Mouse (Mus musculus) testis, postnatal 14 days (tissue): ENCODE results near the gene Usp29.
"Not testable (repeated sequence)": the region's sequence is repeated elsewhere in the genome, so short reads cannot be mapped to it uniquely, and the experiment has no call there.

Experiments used
- DNase-seq: peaks from one replicate; pipeline ENCODE4 v3.0.0; 2021; ENCODE audit warnings: low spot score

The Usp29 gene

DNA sequence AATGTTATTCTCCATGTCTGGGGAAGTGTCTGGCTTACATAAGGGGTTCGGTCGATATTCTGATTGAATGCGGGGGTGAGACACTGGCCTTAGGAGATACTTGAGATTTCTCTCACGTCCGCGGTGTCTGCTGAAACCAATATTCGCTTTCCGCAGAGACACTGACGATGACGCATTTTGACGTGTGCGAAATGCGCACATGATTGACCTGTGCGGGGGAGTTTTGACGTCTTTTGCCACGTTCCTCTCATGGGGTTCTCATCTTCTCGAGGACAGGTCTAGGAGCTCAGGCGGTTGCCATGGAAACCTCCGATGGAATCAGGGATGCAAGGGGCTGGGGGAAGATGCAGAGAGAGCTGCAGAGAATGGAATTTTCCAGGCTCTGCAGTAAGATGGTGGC, 144.1 kb downstream of the Usp29 start:
- DNase-seq = peak; percentile 6

DNA sequence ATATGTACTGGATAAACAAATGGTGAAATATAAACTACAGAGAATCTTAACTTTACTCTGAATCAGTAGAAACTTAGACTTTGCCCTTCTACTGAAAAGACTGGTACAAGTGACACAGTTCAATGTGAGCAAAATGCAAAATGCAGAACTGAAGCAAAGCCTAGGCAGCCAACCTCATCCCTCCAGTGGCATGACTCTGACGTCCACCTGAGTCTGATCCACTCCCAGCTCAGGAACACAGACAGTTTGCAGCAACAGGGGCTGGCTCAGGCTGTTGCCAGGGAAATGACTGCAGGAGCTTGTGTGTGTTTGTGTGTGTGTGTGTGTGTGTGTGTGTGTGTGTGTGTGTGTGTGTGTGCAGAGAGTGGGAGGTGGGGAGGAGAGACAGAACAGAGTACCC, 147.8 kb downstream of the Usp29 start:
- DNase-seq = no peak

DNA sequence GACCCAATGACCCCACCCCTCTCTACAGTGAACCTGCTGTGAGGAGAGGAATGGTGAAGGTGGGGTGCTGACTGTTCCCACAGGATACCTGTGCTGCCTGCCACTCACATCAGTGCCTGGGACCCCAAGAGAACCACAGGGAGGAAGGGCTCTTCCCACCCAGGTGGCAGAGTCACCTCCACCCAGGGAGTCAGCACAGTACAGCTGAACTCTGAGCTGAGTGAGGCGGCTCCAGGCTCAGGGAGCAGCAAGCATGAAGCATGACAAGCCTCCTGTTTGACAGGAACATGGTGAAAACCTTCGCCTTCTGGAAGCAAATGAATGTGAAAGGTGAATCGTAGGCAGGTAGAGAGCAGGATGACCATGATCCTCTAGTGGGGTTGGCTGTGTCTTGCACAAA, 148.5 kb downstream of the Usp29 start:
- DNase-seq = not testable (repeated sequence)

DNA sequence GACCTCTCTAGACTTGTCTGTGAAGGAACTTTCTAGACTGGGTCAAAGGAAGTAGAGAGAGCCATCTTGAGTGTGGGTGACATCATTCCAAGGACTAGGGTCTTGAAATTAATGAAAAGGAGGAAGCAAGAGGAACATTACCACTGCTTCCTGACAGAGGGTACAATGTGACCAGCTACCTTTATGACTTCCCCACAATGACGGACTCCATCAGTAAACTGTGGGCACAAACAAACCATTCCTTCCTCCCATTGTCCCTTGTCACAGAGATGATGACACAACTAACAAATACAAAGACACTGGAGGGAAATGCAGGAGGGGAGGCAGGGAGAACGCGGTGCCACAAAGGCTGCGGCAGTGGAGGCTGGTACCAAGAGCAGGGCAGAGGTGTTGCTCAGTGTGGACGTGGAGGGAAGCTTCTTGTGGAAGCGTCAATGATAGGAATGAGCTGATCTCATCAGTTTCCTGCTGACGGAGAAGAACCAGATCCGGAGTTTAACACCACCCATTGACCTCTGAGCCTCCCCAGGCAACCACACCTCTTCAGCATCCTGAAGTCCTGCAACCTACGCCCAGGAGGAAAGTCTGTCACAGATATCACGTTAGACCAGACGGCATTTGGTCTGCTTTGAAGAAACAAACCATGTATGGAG, 149.3 kb downstream of the Usp29 start:
- no peak for DNase-seq

DNA sequence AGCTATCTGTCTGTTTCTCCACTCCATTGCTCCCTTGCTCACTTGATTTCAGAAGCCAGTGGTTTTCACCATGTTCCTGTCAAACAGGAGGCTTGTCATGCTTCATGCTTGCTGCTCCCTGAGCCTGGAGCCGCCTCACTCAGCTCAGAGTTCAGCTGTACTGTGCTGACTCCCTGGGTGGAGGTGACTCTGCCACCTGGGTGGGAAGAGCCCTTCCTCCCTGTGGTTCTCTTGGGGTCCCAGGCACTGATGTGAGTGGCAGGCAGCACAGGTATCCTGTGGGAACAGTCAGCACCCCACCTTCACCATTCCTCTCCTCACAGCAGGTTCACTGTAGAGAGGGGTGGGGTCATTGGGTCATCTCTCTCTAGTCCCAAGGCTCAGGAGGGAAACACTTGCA, 150.5 kb downstream of the Usp29 start:
- DNase-seq = not testable (repeated sequence)

DNA sequence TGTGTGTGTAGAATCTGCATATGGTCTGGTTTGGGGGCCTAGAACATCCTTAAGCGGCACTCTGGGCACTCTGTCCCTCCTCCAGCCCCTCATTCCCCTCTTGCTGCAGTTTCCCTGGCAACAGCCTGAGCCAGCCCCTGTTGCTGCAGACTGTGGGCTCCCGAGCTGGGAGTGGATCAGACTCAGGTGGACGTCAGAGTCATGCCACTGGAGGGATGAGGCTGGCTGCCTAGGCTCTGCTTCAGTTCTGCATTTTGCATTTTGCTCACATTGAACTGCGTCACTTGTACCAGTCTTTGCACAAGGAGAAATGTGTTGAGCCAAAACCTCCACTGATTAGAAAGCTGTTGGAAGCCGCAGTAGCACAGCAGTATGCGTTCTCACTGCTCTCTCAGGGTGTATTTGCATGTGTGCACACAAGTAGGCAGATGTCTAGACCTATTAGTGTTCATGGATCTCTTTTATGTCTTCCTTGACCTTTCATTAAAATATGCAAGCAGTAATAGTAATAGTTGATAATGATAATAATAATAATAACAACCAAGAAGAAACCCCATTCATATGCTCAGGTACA, 151.2 kb downstream of the Usp29 start:
- DNase-seq = no peak

DNA sequence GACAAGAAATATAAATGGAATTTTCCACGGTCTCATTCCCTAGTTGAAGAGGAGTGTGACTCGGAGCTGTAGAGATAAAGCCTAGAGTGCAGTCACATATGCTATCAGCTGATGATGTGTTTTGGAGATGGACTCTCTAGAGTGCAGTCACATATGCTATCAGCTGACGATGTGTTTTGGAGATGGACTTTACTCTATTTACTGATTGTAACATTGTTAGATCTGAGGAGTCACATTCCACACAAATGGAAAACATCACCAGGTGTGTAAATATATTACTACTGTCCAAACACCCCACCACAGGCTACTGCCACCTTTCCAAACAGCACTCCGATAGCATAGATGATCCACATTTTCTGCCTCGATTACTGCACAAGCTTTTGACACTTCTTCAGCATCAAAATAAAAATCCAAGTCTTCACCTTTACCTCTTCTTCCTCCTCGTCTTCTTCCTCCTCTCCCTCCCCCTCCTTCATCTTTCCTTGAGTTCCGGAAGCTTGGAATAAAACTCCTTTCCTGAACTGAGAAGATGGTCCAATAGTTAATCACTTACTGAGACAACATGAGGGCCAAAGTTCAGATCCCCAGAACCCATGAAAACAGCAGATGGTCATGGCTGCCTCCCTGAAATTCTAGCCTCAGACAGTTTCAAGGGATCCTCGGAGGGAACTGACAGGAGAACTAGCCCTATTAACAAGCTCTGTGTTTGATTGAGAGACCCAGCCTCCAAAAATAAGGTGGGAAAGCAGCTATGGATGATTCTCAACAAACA, 153.2 kb downstream of the Usp29 start:
- DNase-seq = no peak

DNA sequence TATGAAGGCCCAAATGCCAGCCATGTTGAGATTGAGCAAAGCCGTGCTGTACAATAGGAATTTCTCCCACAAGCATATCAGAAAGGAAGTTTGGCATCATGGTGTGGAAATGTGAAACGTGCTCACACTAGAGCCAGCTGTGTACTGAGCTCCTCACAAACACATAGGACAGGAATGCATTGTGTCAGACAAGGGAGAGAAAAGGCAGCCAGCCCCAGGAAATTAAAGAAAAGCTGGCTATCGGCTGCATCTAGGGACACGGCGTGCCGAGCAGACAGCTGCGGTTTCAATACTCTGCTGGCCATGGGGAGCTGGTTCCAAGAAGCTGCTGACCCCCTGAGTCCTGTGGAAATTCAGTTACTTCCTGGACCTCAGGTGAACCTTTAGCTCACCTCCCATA, 155.0 kb downstream of the Usp29 start:
- peak; percentile 12 for DNase-seq

DNA sequence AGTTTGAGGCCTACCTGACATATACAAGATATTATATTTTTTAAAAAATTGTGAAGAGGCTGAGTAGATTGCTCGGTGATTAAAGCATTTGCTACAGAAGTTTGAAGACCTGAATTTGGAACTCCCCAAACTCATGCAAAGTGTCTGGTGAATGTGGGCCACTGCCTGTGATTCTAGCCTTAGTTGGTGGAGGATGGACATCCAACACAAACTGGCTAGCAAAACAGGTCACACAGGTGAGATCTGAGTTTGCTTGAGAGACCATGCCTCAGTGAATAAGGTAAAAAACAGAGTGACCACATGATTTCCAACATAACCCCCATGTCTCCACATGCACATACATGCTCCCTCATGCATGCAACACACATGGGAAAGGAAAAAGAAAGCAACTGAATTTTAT, 156.5 kb downstream of the Usp29 start:
- DNase-seq = no peak

DNA sequence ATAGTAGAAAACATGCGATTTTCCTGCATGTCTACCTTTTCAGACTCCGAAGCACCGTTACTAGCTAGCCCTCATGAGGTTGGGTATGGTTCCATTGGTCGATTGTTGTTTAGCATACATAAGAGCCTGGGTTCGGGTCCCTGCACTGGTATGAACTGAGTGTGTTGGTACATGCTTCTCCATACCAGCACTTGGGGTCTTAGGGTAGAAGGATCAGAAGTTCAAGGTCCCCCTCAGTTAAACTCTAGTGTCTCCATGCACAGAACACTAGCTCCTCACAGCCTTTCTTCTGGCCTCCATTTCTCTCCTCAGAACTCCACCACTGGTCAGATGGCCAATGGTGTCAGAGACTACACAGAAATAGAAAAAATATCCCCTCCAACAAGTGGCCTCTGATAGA, 159.5 kb downstream of the Usp29 start:
- no peak for DNase-seq

DNA sequence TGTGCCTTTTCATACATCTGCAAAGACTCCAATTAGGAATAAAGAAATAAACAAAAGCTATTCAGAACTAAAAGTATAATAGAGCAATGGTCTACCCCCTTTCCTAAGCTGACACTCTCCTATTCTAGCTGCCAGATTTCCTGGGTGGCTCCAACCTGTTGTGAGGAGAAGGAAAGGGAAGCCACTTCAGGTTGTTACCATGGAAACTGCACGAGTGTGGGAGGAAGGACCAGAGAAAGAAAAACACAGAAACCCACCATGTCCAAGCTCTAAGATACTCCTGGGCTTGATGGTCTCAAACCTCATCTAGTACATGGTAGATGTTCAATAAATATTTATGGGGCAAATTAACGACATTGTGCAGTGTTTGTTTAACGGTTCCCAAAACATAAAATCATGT, 160.8 kb downstream of the Usp29 start:
- no peak for DNase-seq

DNA sequence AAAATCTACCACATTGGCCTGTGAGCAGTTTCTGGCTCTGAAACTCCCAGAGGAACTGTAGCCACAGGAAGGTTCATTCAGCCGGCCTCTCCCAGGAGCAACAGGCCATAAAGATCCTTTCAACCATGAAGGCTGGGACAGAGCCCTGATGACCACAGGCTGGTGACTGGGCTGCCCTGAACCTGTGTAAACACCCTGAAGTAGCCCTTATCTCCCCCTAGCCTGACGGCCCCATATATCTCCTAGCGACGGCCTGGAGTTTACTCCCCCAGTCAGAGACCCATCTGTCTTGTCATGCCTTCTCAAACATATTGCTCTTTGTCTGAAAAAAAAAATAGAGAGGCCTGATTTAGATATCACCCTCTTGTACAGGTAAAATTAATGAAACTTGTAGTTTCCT, 166.6 kb downstream of the Usp29 start:
- DNase-seq = not testable (repeated sequence)

DNA sequence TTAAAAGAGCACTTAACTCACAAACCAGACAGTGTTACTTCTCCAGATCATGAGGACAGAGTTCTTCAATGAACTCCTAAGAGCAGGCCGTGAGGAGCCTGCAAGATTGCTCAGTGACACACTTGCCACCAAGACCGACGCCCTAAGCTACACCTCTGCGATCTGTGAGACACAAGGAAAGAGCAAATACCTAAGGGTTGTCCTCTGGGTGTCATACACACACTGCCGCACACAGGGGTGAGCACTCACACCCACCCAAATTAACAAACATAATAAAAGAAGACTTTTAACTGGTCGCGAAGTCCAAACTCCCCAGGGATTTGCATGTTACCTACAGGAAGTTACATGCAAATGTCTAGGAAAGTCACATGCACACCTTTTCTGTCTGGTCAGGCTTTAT, 170.3 kb downstream of the Usp29 start:
- DNase-seq = no peak

DNA sequence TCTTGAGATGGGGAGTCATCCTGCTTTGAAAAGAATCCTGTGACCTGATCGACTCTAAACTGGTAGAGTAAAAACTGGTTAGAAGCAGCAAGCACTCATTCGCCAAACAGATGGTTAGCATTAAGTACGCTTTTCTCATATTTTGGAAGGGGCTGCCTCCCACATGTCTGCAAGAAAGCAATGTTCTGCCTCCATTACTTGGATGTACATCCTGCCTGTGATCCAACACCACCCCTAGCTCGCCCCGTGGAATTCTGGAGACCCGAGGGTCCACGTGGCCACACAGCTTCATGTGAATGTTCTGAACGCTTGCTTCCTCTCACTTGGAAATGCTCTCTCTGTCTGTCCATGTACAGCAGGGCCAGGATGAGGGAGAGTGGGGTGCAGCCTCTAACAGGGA, 173.1 kb downstream of the Usp29 start:
- DNase-seq = no peak

DNA sequence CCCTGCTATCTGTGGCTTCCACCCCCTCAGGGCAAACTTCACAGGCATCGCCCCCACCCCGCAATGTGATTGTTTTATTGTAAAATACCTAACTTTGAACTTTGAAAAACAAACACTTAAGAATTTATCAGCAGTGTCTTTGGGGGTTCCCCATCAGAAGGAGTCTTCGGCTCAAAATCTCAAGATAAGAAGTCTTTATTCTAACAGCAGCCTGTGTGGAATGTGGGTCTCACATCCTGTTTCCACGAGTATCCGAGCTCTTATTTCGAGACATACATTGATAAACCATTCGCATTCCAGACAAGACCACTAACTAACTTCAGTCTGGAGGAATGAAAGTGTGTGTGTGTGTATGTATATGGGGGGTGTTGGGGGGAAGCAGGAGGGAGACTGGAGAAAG, 180.1 kb downstream of the Usp29 start:
- no peak for DNase-seq

DNA sequence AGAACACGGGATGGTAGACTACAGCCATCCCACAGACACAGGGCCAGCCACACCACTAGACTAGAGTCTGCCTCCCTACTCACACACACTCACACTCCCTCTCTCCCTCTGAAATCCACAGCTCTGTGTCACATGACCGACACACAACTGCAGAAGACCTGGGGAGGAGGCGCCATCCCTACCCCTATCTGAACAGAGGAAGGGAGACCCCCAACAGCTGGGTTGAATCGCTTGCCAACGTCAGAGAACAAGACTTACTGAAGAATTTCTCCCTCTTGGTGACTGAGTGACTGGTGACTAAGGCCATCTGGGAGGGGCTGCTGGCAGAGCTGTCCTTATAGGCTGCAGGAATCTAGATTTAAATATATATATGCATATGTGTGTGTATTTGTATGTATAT, 181.4 kb downstream of the Usp29 start:
- DNase-seq = no peak

DNA sequence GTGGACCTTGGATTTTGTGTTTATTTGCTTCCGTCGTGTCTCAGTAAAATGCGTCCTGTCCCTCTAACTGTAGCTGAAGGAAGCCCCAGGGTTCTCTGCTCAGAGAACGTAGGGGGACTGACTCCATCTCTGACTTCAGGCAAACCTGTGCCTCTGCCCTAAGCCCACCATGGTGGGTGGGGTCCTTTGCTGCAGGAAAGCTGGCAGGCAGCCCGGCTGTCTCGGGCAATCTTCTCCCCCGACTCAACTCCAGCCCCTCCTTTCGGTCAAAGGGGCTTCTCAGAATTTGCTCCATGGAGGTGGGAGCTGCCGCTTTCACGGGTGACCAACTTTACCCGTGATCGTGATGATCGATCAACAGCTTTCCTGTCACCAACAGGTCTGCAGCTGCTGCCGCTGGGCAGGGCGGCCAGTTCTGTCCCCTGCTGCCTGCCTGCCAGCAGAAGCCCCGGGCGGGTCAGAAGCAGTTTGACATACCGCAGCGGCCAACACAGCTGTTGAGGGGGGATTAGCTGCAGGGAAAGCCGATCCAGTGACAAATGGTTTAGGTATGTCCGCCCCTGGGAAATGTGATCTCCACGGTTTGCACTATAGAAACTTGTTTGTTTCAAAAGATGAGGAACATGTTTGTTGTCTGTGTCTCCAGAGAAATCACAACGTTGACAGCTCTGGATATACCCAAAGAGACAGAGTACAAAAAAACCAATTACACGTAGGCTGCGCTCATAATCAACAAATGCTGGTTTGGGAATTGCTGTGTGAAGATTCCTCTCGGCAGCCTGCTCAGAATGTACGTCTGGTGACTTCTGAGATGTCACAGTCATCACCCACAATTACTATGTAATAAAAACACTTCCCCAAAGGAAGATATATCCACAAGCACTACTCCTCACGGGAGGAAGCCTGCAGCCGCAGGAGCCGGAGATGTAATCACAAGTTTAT, 183.3 kb downstream of the Usp29 start:
- no peak for DNase-seq

DNA sequence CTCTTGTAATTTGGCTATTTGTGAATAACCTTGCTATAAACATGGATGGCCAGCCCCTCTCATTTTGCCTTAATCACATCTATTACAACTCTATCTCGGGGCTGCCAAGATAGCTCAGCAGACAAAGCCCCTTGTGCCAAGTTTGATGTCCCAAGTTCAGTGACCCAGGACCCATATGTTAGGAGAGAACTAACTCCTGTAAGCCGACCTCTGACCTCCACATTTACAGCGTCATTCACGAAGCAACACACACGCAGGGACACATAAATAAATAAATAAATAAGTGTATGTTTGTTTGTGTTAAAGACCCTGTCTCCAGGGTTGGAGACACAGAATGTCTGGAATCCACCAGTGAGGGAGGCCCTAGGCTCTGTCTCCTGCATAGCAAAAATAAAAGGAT, 186.7 kb downstream of the Usp29 start:
- DNase-seq = no peak

DNA sequence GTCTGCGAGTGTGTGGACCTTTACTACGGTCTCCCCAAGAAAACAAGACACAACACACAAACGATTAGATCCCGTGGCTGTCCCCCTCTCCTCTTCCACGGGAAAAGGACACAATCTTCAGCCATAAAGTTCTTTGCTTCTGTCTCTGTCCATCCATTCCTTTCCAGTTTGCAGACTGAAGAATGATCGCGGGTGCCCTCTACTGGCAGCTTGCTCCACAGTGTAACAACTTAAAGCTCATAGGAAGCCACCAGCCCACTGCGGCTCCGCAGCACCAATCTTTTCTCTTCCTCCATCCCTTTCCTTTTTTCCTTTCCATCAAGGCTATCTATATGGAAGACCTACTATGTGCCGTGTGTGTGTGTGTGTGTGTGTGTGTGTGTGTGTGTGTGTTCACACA, 187.9 kb downstream of the Usp29 start:
- DNase-seq = peak; percentile 39

DNA sequence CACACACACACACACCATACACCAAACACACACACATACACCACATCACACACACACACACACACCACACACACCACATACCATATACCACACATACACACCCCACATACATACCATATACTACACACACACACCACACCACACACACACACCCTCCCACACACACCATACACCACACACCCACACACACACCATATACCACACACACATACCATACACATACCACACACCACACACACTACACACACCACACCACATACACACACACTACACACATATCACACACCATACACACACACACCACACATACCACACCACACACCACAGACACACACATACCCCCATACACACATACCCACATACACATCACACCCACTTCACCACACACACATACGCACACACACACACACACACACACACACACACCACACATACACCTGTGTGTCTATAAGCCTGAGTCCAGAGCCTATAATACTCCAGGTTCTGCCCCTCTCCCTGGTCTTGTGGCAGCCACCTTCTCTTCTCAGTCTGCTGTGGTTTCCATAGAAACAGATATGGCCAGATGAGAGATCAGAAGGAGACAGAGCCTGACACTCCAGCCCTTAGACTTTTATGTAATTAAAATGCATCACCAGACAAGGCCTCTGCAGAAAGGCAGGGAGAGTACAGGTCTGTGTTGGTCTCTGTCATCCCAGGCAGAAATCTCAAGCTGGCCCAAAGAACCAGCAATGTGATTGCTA, 188.9 kb downstream of the Usp29 start:
- DNase-seq = no peak

DNA sequence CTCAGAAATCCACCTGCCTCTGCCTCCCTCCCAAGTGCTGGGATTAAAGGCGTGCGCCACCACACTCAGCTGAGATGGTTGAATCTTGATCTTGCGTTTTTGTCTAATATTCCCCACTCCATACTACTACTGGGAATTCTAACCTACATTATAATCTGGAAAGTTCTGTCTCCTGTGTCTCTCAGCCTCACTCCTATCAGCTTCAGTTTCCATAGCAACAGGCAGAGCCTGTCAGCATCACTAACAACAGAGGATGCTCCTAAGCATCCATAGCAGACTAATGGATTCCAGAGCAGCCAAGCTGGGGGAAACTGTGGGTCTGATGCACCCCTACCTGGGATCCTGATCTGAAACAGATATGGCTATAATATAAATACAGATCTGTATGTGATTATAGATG, 193.1 kb downstream of the Usp29 start:
- no peak for DNase-seq
